8 mouse cellular contexts compared by ENCODE assay signal in the genomic region with DNA sequence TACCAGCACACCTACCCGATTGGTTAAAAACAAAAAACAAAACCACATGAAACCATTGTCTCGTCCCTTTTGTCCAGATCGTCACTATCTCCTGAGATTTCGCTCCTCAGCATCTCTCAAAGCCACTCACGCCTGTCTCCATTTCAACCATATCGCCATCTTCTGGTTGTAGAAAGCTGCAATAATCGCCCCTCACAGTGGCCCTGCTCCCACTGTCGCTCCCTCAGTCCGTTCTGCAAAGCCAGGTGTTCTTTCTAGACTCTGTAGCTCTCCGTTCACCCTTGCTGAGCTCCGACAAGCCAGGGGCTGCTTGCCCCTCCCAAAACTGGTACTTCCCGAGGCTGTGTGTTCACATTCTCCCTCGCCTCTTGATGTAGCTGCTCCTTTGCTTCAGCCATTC.
DNase-seq lines count a peak whose midpoint lies in the region; ATAC-seq and TF ChIP-seq lines count a peak whose summit lies in the region.

No protein-coding gene starts in this region.

- peak overlapping the region; percentile 18; the same call in 1 of the 2 replicates for H3K4me2 ChIP-seq in forebrain, postnatal 0 days (ENCODE audit: low read depth)
- peak overlapping the region; percentile 43 for H3K4me2 ChIP-seq in neural tube, embryonic 15.5 days

- H3K36me3 ChIP-seq in forebrain, postnatal 0 days (ENCODE audit: insufficient read depth) = no peaks in the 10 kb centered on the region
- H3K36me3 ChIP-seq in neural tube, embryonic 15.5 days = no peaks in the 10 kb centered on the region

- no peak overlapping the region for H3K9ac ChIP-seq in forebrain, postnatal 0 days
- no peak overlapping the region for H3K9ac ChIP-seq in neural tube, embryonic 15.5 days (replicated peaks)

- H3K27me3 ChIP-seq in forebrain, postnatal 0 days (ENCODE audit: insufficient read depth, low read length) = no peaks in the 10 kb centered on the region
- no peaks in the 10 kb centered on the region for H3K27me3 ChIP-seq in neural tube, embryonic 15.5 days (replicated peaks)

- no peaks in the 10 kb centered on the region for H3K4me1 ChIP-seq in forebrain, postnatal 0 days (ENCODE audit: insufficient read depth)
- no peaks in the 10 kb centered on the region for H3K4me1 ChIP-seq in neural tube, embryonic 15.5 days

- 0 out of 2 replicates have a peak overlapping the region, but pooled peaks have one; percentile 14 for H3K4me3 ChIP-seq in forebrain, postnatal 0 days (ENCODE audit: low read depth, low read length)
- H3K4me3 ChIP-seq in neural tube, embryonic 15.5 days (replicated peaks) = peak overlapping the region; percentile 8; the same call in 1 of the 2 replicates

- peak; percentile 82 for DNase-seq in heart, adult 11 months
- DNase-seq in heart, adult 8-10 months (ENCODE audit: low spot score) = no peak
- DNase-seq in ZHBTc4 (ENCODE audit: low read depth, low spot score) = peak; percentile 18
- peak; percentile 40 for DNase-seq in forebrain, postnatal 0 days
- DNase-seq in left cerebral cortex, postnatal 4 days = peak; percentile 14
- no peak for DNase-seq in urinary bladder, adult 2 months (ENCODE audit: low spot score)
- DNase-seq in thymus, postnatal 36 days = no peak

- intact Hi-C loops in left cerebral cortex, postnatal 4 days (cut with DNase I) = no loop called here

- 32% methylated on average over 13 of the region's 13 CpGs for WGBS in forebrain, postnatal 0 days
- WGBS in neural tube, embryonic 15.5 days = 33% methylated on average over 13 of the region's 13 CpGs

- H3K9me3 ChIP-seq in forebrain, postnatal 0 days (ENCODE audit: low read length) = no peaks in the 10 kb centered on the region
- no peaks in the 10 kb centered on the region for H3K9me3 ChIP-seq in neural tube, embryonic 15.5 days (replicated peaks)

- ATAC-seq in forebrain, postnatal 0 days = peak; percentile 69
- no peak; the same call in 1 of the 2 replicates for ATAC-seq in neural tube, embryonic 15.5 days (ENCODE audit: low FRiP score)

- peak; percentile 52; the same call in 1 of the 2 replicates for TF ChIP-seq CTCF in forebrain, postnatal 0 days (IDR thresholded peaks at IDR 0.05; ENCODE audit: low read depth)

- H3K27ac ChIP-seq in forebrain, postnatal 0 days (ENCODE audit: low read depth, low read length) = no peak overlapping the region
- no peak overlapping the region for H3K27ac ChIP-seq in neural tube, embryonic 15.5 days (replicated peaks)

Comparison
In these comparisons a context has a peak if more than half of its experiments do, and no peak if none do; other contexts are left out.
1. DNase-seq: peak in heart, adult 11 months (single experiment), ZHBTc4 (single experiment), forebrain, postnatal 0 days (single experiment) and left cerebral cortex, postnatal 4 days (single experiment); none in heart, adult 8-10 months (single experiment), urinary bladder, adult 2 months (single experiment) and thymus, postnatal 36 days (0 of 2).